Mouse (Mus musculus): ENCODE results near the gene Fam83d. TPM values are rescaled to one million over a fixed set of nuclear protein-coding genes. Genes with fewer than 3 reads are reported as not detected.

Gene Fam83d
- total RNA-seq, 1 experiment from 2014 or later, result 1.9 TPM

GRCm38 (mm10) chr2:158794494-158795004 lies 26.7 kb downstream of the Fam83d start, which contains the start of gene Dhx35:
Gene Dhx35, plus strand, starts transcription at chr2:158794807.
- ATAC-seq (replicated peaks; ENCODE audit: insufficient number of reproducible peaks, low FRiP score, low TSS enrichment, poor library complexity, severe bottlenecking), result peak; percentile 95

GRCm38 (mm10) chr2:158795043-158795442 lies 27.1 kb downstream of the Fam83d start:
- no peak for ATAC-seq (replicated peaks; ENCODE audit: insufficient number of reproducible peaks, low FRiP score, low TSS enrichment, poor library complexity, severe bottlenecking)

DNA sequence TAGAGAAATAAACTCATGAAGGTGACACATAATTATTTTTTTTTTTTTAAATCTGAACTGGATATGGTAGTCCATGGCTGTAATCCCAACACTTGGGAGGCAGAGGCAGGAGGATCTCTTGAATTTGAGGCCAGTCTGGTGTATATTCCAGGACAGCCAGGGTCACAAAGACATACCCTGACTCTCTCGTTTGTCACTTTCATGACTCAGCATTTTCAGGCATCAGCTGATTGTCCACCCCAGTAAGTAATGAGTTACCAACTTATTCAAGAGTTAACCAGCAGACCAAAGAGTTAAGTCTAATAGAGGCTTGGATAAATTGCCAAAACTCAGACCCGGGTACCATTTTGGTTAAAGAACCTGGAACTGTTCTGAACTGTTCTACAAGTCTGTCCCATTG lies 28.0 kb downstream of the Fam83d start:
- ATAC-seq (replicated peaks; ENCODE audit: insufficient number of reproducible peaks, low FRiP score, low TSS enrichment, poor library complexity, severe bottlenecking), result no peak

- no peak for ATAC-seq (replicated peaks; ENCODE audit: insufficient number of reproducible peaks, low FRiP score, low TSS enrichment, poor library complexity, severe bottlenecking)
These were observed 31.4 kb downstream of the Fam83d start for GRCm38 (mm10) chr2:158799328-158799727.

- ATAC-seq (replicated peaks; ENCODE audit: insufficient number of reproducible peaks, low FRiP score, low TSS enrichment, poor library complexity, severe bottlenecking), result no peak
These were observed 32.9 kb downstream of the Fam83d start for GRCm38 (mm10) chr2:158800788-158801187.

GRCm38 (mm10) chr2:158803575-158803974 lies 35.7 kb downstream of the Fam83d start:
- ATAC-seq (replicated peaks; ENCODE audit: insufficient number of reproducible peaks, low FRiP score, low TSS enrichment, poor library complexity, severe bottlenecking), result no peak

- no peak for ATAC-seq (replicated peaks; ENCODE audit: insufficient number of reproducible peaks, low FRiP score, low TSS enrichment, poor library complexity, severe bottlenecking)
These were observed 47.8 kb downstream of the Fam83d start for GRCm38 (mm10) chr2:158815686-158816085.

DNA sequence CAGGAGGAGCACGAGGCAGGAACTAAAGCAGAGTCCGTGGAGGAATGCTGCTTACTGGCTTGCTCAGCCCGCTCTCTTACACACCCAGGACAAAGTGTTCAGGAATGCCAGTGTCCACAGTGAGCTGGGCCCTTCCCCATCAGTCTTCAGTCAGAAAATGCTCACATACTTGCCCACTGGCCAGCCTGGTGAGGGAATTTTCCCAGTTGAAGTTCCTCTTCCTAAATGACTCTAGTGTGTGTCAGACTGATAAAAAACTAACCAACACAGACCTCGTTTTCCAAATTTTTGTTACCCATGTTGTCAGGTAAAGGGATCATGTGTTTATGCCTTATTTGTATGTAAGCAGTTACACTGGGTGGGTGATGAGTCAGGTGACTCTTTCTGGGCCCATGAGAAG lies 48.3 kb downstream of the Fam83d start:
- ATAC-seq (replicated peaks; ENCODE audit: insufficient number of reproducible peaks, low FRiP score, low TSS enrichment, poor library complexity, severe bottlenecking), result no peak

DNA sequence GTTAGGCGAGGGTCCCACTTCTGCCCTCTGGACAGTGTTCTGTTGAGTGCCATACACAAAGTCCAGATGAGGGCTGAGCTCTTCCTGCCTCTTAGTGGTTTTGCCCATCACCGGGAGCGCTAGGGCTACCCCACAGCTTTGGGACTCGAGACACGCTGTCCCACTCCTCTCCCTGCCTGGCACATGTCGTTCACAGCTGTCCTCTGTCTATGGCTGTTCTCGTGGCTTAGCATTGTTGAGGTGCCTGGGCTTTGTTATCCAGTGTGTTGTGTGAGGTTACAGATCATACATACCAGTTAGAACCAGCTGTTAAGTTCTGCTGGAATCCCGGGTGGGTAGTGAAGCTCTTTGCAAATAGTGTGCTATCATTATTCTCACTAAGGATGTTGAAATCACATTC lies 49.8 kb downstream of the Fam83d start:
- ATAC-seq (replicated peaks; ENCODE audit: insufficient number of reproducible peaks, low FRiP score, low TSS enrichment, poor library complexity, severe bottlenecking), result no peak

- no peak for ATAC-seq (replicated peaks; ENCODE audit: insufficient number of reproducible peaks, low FRiP score, low TSS enrichment, poor library complexity, severe bottlenecking)
These were observed 60.2 kb downstream of the Fam83d start for GRCm38 (mm10) chr2:158828124-158828523.

- ATAC-seq (replicated peaks; ENCODE audit: insufficient number of reproducible peaks, low FRiP score, low TSS enrichment, poor library complexity, severe bottlenecking), result no peak
These were observed 61.9 kb downstream of the Fam83d start for GRCm38 (mm10) chr2:158829746-158830145.

DNA sequence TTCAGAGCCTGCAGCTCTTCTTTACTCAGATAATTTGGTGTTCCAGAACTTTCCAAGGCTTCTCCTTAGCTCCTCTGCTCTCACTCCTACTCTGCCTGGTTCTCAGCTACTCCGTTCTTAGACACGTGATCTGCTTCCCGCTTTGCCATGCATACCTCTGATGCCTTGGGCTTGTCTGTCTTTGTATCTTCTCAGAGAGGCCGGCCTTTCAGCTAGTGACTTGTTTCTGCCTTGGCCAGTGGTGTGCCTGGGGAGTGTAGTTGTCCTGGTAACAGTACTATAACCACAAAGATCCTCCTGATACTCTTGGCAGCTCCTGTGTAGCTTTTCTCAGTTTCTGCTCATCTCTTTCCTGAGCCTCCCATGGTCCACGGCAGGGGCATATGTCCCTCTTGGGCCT lies 65.3 kb downstream of the Fam83d start:
- no peak for ATAC-seq (replicated peaks; ENCODE audit: insufficient number of reproducible peaks, low FRiP score, low TSS enrichment, poor library complexity, severe bottlenecking)

- ATAC-seq (replicated peaks; ENCODE audit: insufficient number of reproducible peaks, low FRiP score, low TSS enrichment, poor library complexity, severe bottlenecking), result no peak
These were observed 65.8 kb downstream of the Fam83d start for GRCm38 (mm10) chr2:158833645-158834044.

Other genes with a start within 250 kb of the Fam83d start
- not detected in 3 replicates for gene Slc32a1, start 157.3 kb upstream of the Fam83d start, total RNA-seq (2017)
- 22.5 to 30.7 TPM (median 30.6 TPM) in 3 replicates for gene Actr5, start 143.2 kb upstream of the Fam83d start, total RNA-seq (2017)
- gene Ppp1r16b, start 102.7 kb upstream of the Fam83d start, total RNA-seq (2017), result 16.0 to 28.4 TPM (median 16.3 TPM) in 3 replicates
- gene Dhx35, start 26.7 kb downstream of the Fam83d start, total RNA-seq (2017), result 15.9 to 33.1 TPM (median 20.6 TPM) in 3 replicates